In genomic region chr6:130092336-130092948, GRCm38 (mm10) we compare ENCODE assay signal across 42 mouse cellular contexts. TPM values are rescaled to one million over a fixed set of nuclear protein-coding genes. Genes with fewer than 3 reads are reported as not detected.
DNase-seq lines count a peak whose midpoint lies in the region; ATAC-seq and TF ChIP-seq lines count a peak whose summit lies in the region.
"Had no signal": no experiment of that assay in that cellular context is flagged by ENCODE, and none has a peak within 500 bp of the region (broad histone marks: within the 10 kb centered on the region; RNA-seq: fewer than 3 reads in every experiment).

No protein-coding gene starts in this region.

- DNase-seq in embryo, embryonic 9.5 days (ENCODE audit: extremely low spot score): no peak
- no peak for DNase-seq in lung, postnatal 0 days (ENCODE audit: low spot score)
- no peak for DNase-seq in cerebellum, adult 2 months
- no peak for DNase-seq in left cerebral cortex, postnatal 14 days (ENCODE audit: low spot score in 2 of 2)
- DNase-seq: adrenal gland, adult 2 months; cerebellum, adult 11 months; cerebellum, adult 9-11 months; gastrocnemius, adult 2 months; gastrocnemius, postnatal 36 days; heart, adult 2 months; heart, postnatal 10 days; kidney, adult 2 months; lung, adult 18-20 months; lung, postnatal 10 days; retina, postnatal 1 day; right cerebral cortex, postnatal 14 days; thymus, postnatal 14 days had no signal

- H3K4me3 ChIP-seq in lung, postnatal 0 days (ENCODE audit: low read depth, low read length): no peak overlapping the region
- no peak overlapping the region for H3K4me3 ChIP-seq in cerebellum, adult 2 months (replicated peaks; ENCODE audit: insufficient read depth, low read depth, low read length)
- H3K4me3 ChIP-seq: erythroblast, embryonic 14.5 days; gastrocnemius, adult 2 months; heart, adult 2 months; heart, embryonic 13.5 days; hindbrain, embryonic 10.5 days; hindbrain, embryonic 15.5 days; intestine, embryonic 15.5 days; left cerebral cortex, adult 2 months; limb, embryonic 13.5 days; liver, embryonic 12.5 days; midbrain, embryonic 12.5 days; myocyte had no signal

- TF ChIP-seq EP300 in lung, postnatal 0 days (IDR thresholded peaks at IDR 0.05): no peak

- no peak for TF ChIP-seq POLR2A in cerebellum, adult 2 months (IDR thresholded peaks at IDR 0.05; ENCODE audit: borderline replicate concordance, insufficient read depth, low read length)

- H3K27me3 ChIP-seq in lung, postnatal 0 days (replicated peaks; ENCODE audit: insufficient read depth, low read length): no peaks in the 10 kb centered on the region
- H3K27me3 ChIP-seq in cerebellum, adult 2 months (ENCODE audit: control insufficient read depth, insufficient read depth, low read length): no peaks in the 10 kb centered on the region
- H3K27me3 ChIP-seq: heart, embryonic 13.5 days; hindbrain, embryonic 15.5 days; intestine, embryonic 15.5 days; limb, embryonic 13.5 days; liver, embryonic 12.5 days; midbrain, embryonic 12.5 days had no signal

- no peak overlapping the region for H3K4me2 ChIP-seq in lung, postnatal 0 days (replicated peaks; ENCODE audit: low read depth, low read length)
- H3K4me2 ChIP-seq: heart, embryonic 13.5 days; hindbrain, embryonic 15.5 days; intestine, embryonic 15.5 days; limb, embryonic 13.5 days; liver, embryonic 12.5 days; midbrain, embryonic 12.5 days had no signal

- no peaks in the 10 kb centered on the region for H3K4me1 ChIP-seq in lung, postnatal 0 days (ENCODE audit: insufficient read depth, low read depth, low read length)
- no peaks in the 10 kb centered on the region for H3K4me1 ChIP-seq in cerebellum, adult 2 months (ENCODE audit: control insufficient read depth, insufficient read depth, low read length)
- H3K4me1 ChIP-seq: heart, embryonic 13.5 days; hindbrain, embryonic 10.5 days; hindbrain, embryonic 15.5 days; intestine, embryonic 15.5 days; limb, embryonic 13.5 days; liver, embryonic 12.5 days; midbrain, embryonic 12.5 days had no signal

- intact Hi-C loops in left cerebral cortex, postnatal 14 days (cut with DNase I): no loop called here

- H3K36me3 ChIP-seq in lung, postnatal 0 days (ENCODE audit: insufficient read depth, low read length): no peaks in the 10 kb centered on the region
- H3K36me3 ChIP-seq: heart, embryonic 13.5 days; hindbrain, embryonic 10.5 days; hindbrain, embryonic 15.5 days; intestine, embryonic 15.5 days; limb, embryonic 13.5 days; liver, embryonic 12.5 days; midbrain, embryonic 12.5 days had no signal

- H3K9me3 ChIP-seq in lung, postnatal 0 days (ENCODE audit: low read length): no peaks in the 10 kb centered on the region
- H3K9me3 ChIP-seq: heart, embryonic 13.5 days; hindbrain, embryonic 15.5 days; intestine, embryonic 15.5 days; limb, embryonic 13.5 days; liver, embryonic 12.5 days had no signal

- no peak overlapping the region for H3K9ac ChIP-seq in lung, postnatal 0 days (replicated peaks; ENCODE audit: low read depth)
- H3K9ac ChIP-seq: heart, embryonic 13.5 days; hindbrain, embryonic 15.5 days; intestine, embryonic 15.5 days; limb, embryonic 13.5 days; liver, embryonic 12.5 days; midbrain, embryonic 12.5 days had no signal

- TF ChIP-seq CTCF in lung, postnatal 0 days (IDR thresholded peaks at IDR 0.05): no peak
- no peak for TF ChIP-seq CTCF in cerebellum, adult 2 months (IDR thresholded peaks at IDR 0.05; ENCODE audit: borderline replicate concordance, insufficient read depth, low read depth, low read length)

- WGBS in lung, postnatal 0 days: 70% methylated on average over 5 of the region's 5 CpGs
- 74% methylated on average over 5 of the region's 5 CpGs for WGBS in cerebellum, adult 2 months

- peak; percentile 75 for ATAC-seq in CD4-positive, CD25-positive, alpha-beta regulatory T cell, adult 4 months
- peak; percentile 71 for ATAC-seq in common myeloid progenitor, adult 5-6 weeks (replicated peaks; ENCODE audit: low read depth, poor library complexity, severe bottlenecking)
- peak; percentile 70 for ATAC-seq in megakaryocyte, adult 5-6 weeks (ENCODE audit: poor library complexity, severe bottlenecking)
- no peak for ATAC-seq in lung, postnatal 0 days
- ATAC-seq: forebrain, embryonic 16.5 days; intestine, embryonic 15.5 days; liver, embryonic 12.5 days had no signal

- H3K27ac ChIP-seq in lung, postnatal 0 days (ENCODE audit: low read length): no peak overlapping the region
- H3K27ac ChIP-seq in cerebellum, adult 2 months (ENCODE audit: insufficient read depth, low read length): no peak overlapping the region
- H3K27ac ChIP-seq: gastrocnemius, adult 2 months; heart, adult 2 months; heart, embryonic 13.5 days; hindbrain, embryonic 10.5 days; hindbrain, embryonic 15.5 days; intestine, embryonic 15.5 days; kidney, postnatal 0 days; left cerebral cortex, adult 2 months; limb, embryonic 13.5 days; liver, embryonic 12.5 days; midbrain, embryonic 12.5 days had no signal

RNA-seq across cellular contexts. Expression of gene Klra4, which starts 25.4 kb away (rescaled TPM):
- not detected for polyA plus RNA-seq in CD4-positive, CD25-positive, alpha-beta regulatory T cell, adult 4 months (2017; shearing (Covaris generic))
- total RNA-seq in common myeloid progenitor, adult 5-6 weeks (2017): not detected in 2 replicates
- total RNA-seq in megakaryocyte, adult 5-6 weeks (2015): 0.69 and 5.3 TPM in 2 replicates
- total RNA-seq in megakaryocyte, adult 5-6 weeks (2017): 0.22 and 2.3 TPM in 2 replicates
- polyA plus RNA-seq in lung, postnatal 0 days (2015; fragmentation: Nextera tagmentation; extraction: Ambion mirVana): not detected in 2 replicates
- polyA plus RNA-seq in cerebellum, adult 2 months (2012; rRNA removed): not detected in 2 replicates
- total RNA-seq in left cerebral cortex, postnatal 14 days (2021): not detected
- total RNA-seq: adrenal gland, postnatal 4 days; gastrocnemius, adult 2 months; gastrocnemius, postnatal 36 days; heart, adult 2 months; heart, postnatal 10 days; layer of hippocampus, postnatal 10 days; left cerebral cortex, adult 2 months; left cerebral cortex, postnatal 36 days; midbrain, postnatal 0 days had no signal
- polyA plus RNA-seq: adrenal gland, adult 2 months; C2C12; embryonic facial prominence, embryonic 14.5 days; erythroblast, embryonic 14.5 days; forebrain, embryonic 11.5 days; forebrain, embryonic 16.5 days; heart, embryonic 13.5 days; hindbrain, embryonic 10.5 days; hindbrain, embryonic 15.5 days; intestine, embryonic 15.5 days; kidney, postnatal 0 days; limb, embryonic 13.5 days; liver, embryonic 12.5 days; midbrain, embryonic 12.5 days; midbrain, postnatal 0 days; myocyte; neural tube, embryonic 14.5 days; small intestine, adult 2 months; stomach, embryonic 16.5 days had no signal

RNA-seq across cellular contexts. Expression of gene Klra8, which starts 37.3 kb away (rescaled TPM):
- not detected for polyA plus RNA-seq in CD4-positive, CD25-positive, alpha-beta regulatory T cell, adult 4 months (2017; shearing (Covaris generic))
- total RNA-seq in common myeloid progenitor, adult 5-6 weeks (2017): not detected in 2 replicates
- 6.4 and 7.7 TPM in 2 replicates for total RNA-seq in megakaryocyte, adult 5-6 weeks (2015)
- 1.1 and 8.5 TPM in 2 replicates for total RNA-seq in megakaryocyte, adult 5-6 weeks (2017)
- not detected in 2 replicates for polyA plus RNA-seq in lung, postnatal 0 days (2015; fragmentation: Nextera tagmentation; extraction: Ambion mirVana)
- polyA plus RNA-seq in cerebellum, adult 2 months (2012; rRNA removed): not detected in 2 replicates
- not detected for total RNA-seq in left cerebral cortex, postnatal 14 days (2021)
- total RNA-seq: adrenal gland, postnatal 4 days; gastrocnemius, adult 2 months; gastrocnemius, postnatal 36 days; layer of hippocampus, postnatal 10 days; left cerebral cortex, adult 2 months; left cerebral cortex, postnatal 36 days; midbrain, postnatal 0 days had no signal
- polyA plus RNA-seq: adrenal gland, adult 2 months; C2C12; embryonic facial prominence, embryonic 14.5 days; erythroblast, embryonic 14.5 days; forebrain, embryonic 11.5 days; forebrain, embryonic 16.5 days; heart, embryonic 13.5 days; hindbrain, embryonic 10.5 days; hindbrain, embryonic 15.5 days; intestine, embryonic 15.5 days; kidney, adult 2 months; kidney, postnatal 0 days; limb, embryonic 13.5 days; liver, embryonic 12.5 days; midbrain, embryonic 12.5 days; midbrain, postnatal 0 days; myocyte; neural tube, embryonic 14.5 days; small intestine, adult 2 months; stomach, embryonic 16.5 days had no signal
